Mouse (Mus musculus): Measurements from ENCODE around the gene Tmem19. TPM values are rescaled to one million over a fixed set of nuclear protein-coding genes. Genes with fewer than 3 reads are reported as not detected.
A peak's percentile ranks its signal among the peaks of the same experiment; 100 is the strongest.
"Not testable (repeated sequence)": the region's sequence is repeated elsewhere in the genome, so short reads cannot be mapped to it uniquely, and the experiment has no call there.

Tmem19 gene
- polyA plus RNA-seq, 1 experiment from 2014 or later, result 8.9 TPM

DNA sequence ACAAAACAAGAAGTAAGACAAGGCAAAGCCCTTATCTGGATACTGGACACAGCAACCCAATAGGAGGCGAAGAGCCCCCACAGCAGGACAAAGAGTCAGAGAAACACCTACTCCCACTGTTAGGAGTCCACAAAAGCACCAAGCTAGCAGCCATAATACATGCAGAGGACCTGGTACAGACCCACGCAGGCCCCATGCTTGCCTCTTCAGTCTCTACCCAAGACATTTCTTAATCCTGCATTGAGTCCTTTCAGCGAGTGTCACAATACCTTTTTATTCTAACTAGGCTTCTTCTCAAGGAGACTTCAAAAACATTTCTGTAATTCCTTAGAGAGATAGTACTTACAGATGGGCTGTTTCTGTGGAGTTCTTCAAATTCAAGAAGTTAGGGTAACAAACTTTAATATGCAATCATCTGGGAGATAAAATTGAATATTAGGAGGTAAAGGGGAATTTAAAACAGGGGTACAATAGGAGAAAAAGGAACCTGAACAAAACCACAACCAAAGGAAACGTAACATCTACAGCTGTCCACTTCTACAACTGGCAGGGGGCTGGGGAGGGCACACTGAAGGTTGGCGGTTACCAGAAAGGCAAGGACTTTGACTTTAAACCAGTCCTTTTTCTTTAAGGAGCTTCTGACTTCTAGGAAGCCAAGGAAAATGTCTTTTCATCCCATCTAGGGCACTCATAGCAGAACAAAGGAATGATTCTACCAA, 40.8 kb downstream of the Tmem19 start:
- Histone ChIP-seq H3K36me3 (replicated peaks) (no peaks in the 10 kb centered on the region), H3K27ac (replicated peaks) (no peak overlapping the region), H3K4me3 (replicated peaks) (no peak overlapping the region), H3K9ac (no peak overlapping the region), H3K4me1 (replicated peaks) (peaks cover under 1% of the 10 kb centered on the region), H3K27me3 (peaks cover 7% of the 10 kb centered on the region; the same call in 1 of the 2 replicates), H3K9me3 (replicated peaks) (no peaks in the 10 kb centered on the region), H3K4me2 (no peak overlapping the region)
- no peak for ATAC-seq (ENCODE audit: insufficient read depth)
- 38% methylated on average over 5 of the region's 5 CpGs for WGBS (ENCODE audit: insufficient replicate concordance)

GRCm38 (mm10) chr10:115318388-115318787, 43.9 kb downstream of the Tmem19 start:
- H3K4me1 ChIP-seq (replicated peaks), result peaks cover 19% of the 10 kb centered on the region
- H3K4me2 ChIP-seq; H3K27me3 ChIP-seq; H3K4me3 ChIP-seq (replicated peaks); H3K27ac ChIP-seq (replicated peaks); H3K9me3 ChIP-seq (replicated peaks); ATAC-seq (ENCODE audit: insufficient read depth); H3K36me3 ChIP-seq (replicated peaks); H3K9ac ChIP-seq: not testable (repeated sequence)
- 44% methylated on average over 3 of the region's 3 CpGs for WGBS (ENCODE audit: insufficient replicate concordance)

DNA sequence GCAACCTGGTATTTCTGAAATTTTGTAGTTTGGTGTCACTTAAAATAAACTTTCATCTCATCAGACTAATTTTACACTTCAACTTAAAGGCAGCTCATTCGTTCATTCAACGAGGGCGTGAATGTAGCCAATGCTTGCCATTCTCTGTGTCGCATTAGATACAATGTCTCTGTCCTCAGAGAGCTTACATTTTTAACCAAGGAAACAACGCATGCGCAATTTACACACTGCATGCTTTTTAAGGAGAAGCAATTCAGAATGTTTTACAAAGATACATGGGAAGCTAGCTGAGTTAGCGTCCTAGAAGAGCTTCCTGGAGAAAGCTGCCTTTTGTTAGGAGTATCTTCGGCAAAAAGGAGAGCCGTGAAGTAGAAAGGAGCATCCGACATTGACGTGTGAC, 46.0 kb downstream of the Tmem19 start:
- Histone ChIP-seq H3K4me2 (peak overlapping the region; percentile 84), H3K4me1 (replicated peaks) (peaks cover 37% of the 10 kb centered on the region), H3K9ac (no peak overlapping the region), H3K27ac (replicated peaks) (peak overlapping the region; percentile 87), H3K4me3 (replicated peaks) (peak overlapping the region; percentile 90), H3K36me3 (replicated peaks) (no peaks in the 10 kb centered on the region), H3K9me3 (replicated peaks) (no peaks in the 10 kb centered on the region), H3K27me3 (no peaks in the 10 kb centered on the region)
- no peak for ATAC-seq (ENCODE audit: insufficient read depth)
- whole genome bisulfite sequencing (ENCODE audit: insufficient replicate concordance), result 37% methylated on average over 11 of the region's 11 CpGs

GRCm38 (mm10) chr10:115315473-115316171, 46.7 kb downstream of the Tmem19 start, which contains the start of gene Rab21:
Gene Rab21 (minus strand): TSS chr10:115315594.
- peak; percentile 88 for ATAC-seq (ENCODE audit: insufficient read depth)
- Histone ChIP-seq H3K4me2 (peak within 1 kb of the TSS; percentile 84), H3K4me1 (replicated peaks) (peaks cover 43% of the 10 kb centered on the region), H3K27me3 (no peaks in the 10 kb centered on the region), H3K36me3 (replicated peaks) (no peaks in the 10 kb centered on the region), H3K9me3 (replicated peaks) (no peaks in the 10 kb centered on the region), H3K27ac (replicated peaks) (peak within 1 kb of the TSS; percentile 87), H3K4me3 (replicated peaks) (peak within 1 kb of the TSS; percentile 90), H3K9ac (peak within 1 kb of the TSS; percentile 95)
- under 1% methylated on average over 48 of the region's 48 CpGs for WGBS (ENCODE audit: insufficient replicate concordance)

DNA sequence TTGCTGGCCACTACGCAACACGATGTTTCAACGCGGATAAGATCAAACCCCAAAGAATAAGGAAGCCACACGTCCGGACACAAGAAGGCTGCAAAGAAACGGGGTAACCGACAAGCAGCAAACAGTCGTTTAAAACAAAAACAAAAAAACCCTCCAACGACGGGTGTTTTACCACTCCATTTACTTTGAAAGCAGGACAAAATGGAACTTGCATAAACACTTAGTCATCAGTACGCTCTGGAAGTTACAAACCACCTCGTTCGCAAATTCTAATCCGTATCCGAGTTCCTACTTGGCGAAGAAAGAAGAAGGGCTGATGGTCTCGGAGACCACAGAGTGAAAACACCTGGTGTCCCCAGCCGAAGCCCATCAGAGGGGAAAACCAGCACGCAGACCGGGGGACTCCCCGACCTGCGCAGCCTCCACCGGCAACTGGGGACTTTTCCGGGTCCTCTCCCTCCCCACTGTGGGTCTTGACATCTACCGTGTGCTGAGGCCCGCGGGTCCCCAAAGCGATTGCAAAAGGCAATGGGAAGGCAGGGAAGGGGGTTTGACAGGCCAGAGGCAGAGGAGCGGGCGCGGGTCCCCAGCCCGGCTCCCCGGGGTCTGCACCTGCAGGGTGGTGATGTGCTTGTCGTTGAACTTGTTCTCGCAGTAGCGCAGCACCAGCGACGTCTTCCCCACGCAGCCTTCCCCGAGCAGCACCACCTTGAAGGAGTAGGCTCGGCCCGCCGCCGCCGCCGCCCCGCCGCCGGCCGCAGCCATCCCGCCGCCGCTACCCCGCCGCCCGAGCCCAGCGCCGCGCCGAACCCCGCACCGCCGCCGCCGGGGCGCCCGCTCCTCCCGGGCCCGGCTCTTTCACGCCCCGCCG, 47.5 kb downstream of the Tmem19 start:
- H3K4me1 ChIP-seq (replicated peaks), result peaks cover 44% of the 10 kb centered on the region
- peak; percentile 80 for ATAC-seq (ENCODE audit: insufficient read depth)
- peak overlapping the region; percentile 84 for H3K4me2 ChIP-seq
- H3K27ac ChIP-seq (replicated peaks), result peak overlapping the region; percentile 87
- WGBS (ENCODE audit: insufficient replicate concordance), result under 1% methylated on average over 73 of the region's 73 CpGs
- peak overlapping the region; percentile 95 for H3K9ac ChIP-seq
- H3K27me3 ChIP-seq, result no peaks in the 10 kb centered on the region
- no peaks in the 10 kb centered on the region for H3K9me3 ChIP-seq (replicated peaks)
- H3K36me3 ChIP-seq (replicated peaks), result no peaks in the 10 kb centered on the region; the same call in 1 of the 2 replicates
- peak overlapping the region; percentile 90 for H3K4me3 ChIP-seq (replicated peaks)

DNA sequence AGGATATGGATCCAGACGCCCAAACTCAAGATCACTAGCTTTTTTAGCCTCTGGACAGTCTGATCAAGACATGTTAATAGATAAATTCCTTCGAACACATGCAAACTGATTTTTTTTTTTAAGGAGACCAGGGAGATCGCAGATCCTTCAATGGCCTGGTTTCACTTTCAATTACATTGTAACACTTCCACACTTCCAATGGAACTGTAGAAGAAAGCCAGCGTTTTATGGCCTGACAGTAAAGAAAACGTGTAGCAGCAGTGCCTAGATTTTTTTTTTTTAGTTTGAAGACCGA, 48.1 kb downstream of the Tmem19 start:
- Histone ChIP-seq H3K4me2 (peak overlapping the region; percentile 84), H3K9ac (peak overlapping the region; percentile 95), H3K27ac (replicated peaks) (peak overlapping the region; percentile 87; the same call in 1 of the 2 replicates), H3K9me3 (replicated peaks) (no peaks in the 10 kb centered on the region), H3K4me3 (replicated peaks) (peak overlapping the region; percentile 90), H3K36me3 (replicated peaks) (no peaks in the 10 kb centered on the region; the same call in 1 of the 2 replicates), H3K27me3 (no peaks in the 10 kb centered on the region), H3K4me1 (replicated peaks) (peaks cover 44% of the 10 kb centered on the region)
- ATAC-seq (ENCODE audit: insufficient read depth), result no peak
- WGBS (ENCODE audit: insufficient replicate concordance), result 3% methylated on average over 6 of the region's 6 CpGs

- Histone ChIP-seq H3K4me1 (replicated peaks) (peaks cover 44% of the 10 kb centered on the region), H3K4me3 (replicated peaks) (peak overlapping the region; percentile 90), H3K4me2 (peak overlapping the region; percentile 84), H3K9ac (peak overlapping the region; percentile 95), H3K9me3 (replicated peaks) (no peaks in the 10 kb centered on the region), H3K27ac (replicated peaks) (0 out of 2 replicates have a peak overlapping the region, but pooled peaks have one; percentile 87), H3K27me3 (no peaks in the 10 kb centered on the region), H3K36me3 (replicated peaks) (no peaks in the 10 kb centered on the region; the same call in 1 of the 2 replicates)
- whole genome bisulfite sequencing (ENCODE audit: insufficient replicate concordance), result 72% methylated on average over 14 of the region's 14 CpGs
- ATAC-seq (ENCODE audit: insufficient read depth), result no peak
Observed at GRCm38 (mm10) chr10:115313641-115314286, 48.5 kb downstream of the Tmem19 start.

DNA sequence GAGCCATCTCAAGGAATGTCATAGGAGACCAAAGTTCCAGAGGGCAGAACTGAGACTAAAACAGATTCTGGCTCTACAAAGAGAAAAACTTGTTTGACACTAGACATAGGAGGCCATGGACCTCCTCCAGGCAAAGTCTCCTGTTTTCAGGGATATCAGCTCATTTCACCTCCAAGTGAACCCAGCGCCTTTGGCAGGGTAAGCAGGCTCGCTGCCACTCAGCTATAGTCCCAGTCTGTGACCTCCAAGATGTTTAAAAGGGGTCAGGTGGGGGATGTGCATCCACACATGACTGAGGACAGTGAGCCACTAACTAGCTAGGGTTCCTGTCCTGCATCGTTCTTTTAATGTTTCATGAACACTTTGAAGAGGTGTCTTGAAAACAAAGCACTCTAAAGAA, 49.6 kb downstream of the Tmem19 start:
- peaks cover 44% of the 10 kb centered on the region for H3K4me1 ChIP-seq (replicated peaks)

DNA sequence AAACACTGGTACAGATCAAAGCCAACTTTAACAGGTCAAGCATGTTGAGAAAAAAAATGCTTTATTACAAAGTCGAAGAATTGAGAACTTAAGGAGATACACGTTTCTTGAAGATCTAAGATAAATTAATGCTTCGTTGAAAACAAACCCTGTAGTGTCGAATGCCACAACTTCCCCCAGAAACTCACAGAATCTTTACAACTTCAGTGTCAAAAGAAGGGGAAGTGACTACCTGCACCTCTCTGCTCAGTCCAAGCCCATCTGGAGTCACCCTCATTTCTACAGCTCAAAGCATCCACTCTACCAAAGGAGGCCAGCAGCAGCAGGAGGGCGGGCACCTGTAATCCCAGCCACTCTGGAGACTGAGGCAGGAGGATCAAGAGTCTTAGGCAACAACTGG, 50.1 kb downstream of the Tmem19 start:
- Histone ChIP-seq H3K4me2 (0 out of 2 replicates have a peak overlapping the region, but pooled peaks have one; percentile 7), H3K9ac (no peak overlapping the region)
- WGBS (ENCODE audit: insufficient replicate concordance), result 42% methylated on average over 5 of the region's 5 CpGs

More for the DNA sequence above, 49.6 kb downstream of the Tmem19 start:
- Histone ChIP-seq H3K36me3 (replicated peaks) (no peaks in the 10 kb centered on the region; the same call in 1 of the 2 replicates), H3K4me3 (replicated peaks) (no peak overlapping the region), H3K4me2 (0 out of 2 replicates have a peak overlapping the region, but pooled peaks have one; percentile 7), H3K9me3 (replicated peaks) (no peaks in the 10 kb centered on the region), H3K9ac (no peak overlapping the region), H3K27ac (replicated peaks) (no peak overlapping the region; the same call in 1 of the 2 replicates), H3K27me3 (no peaks in the 10 kb centered on the region)
- ATAC-seq (ENCODE audit: insufficient read depth), result no peak
- 65% methylated on average over 3 of the region's 3 CpGs for WGBS (ENCODE audit: insufficient replicate concordance)

GRCm38 (mm10) chr10:115311263-115311965, 50.9 kb downstream of the Tmem19 start:
- no peak for ATAC-seq (ENCODE audit: insufficient read depth)
- no peaks in the 10 kb centered on the region; the same call in 1 of the 2 replicates for H3K36me3 ChIP-seq (replicated peaks)
- no peaks in the 10 kb centered on the region for H3K9me3 ChIP-seq (replicated peaks)
- H3K27ac ChIP-seq (replicated peaks), result no peak overlapping the region
- H3K4me3 ChIP-seq (replicated peaks), result no peak overlapping the region
- peaks cover 46% of the 10 kb centered on the region for H3K4me1 ChIP-seq (replicated peaks)
- H3K9ac ChIP-seq, result no peak overlapping the region
- H3K4me2 ChIP-seq, result no peak overlapping the region
- H3K27me3 ChIP-seq, result no peaks in the 10 kb centered on the region
- 69% methylated on average over 14 of the region's 14 CpGs for WGBS (ENCODE audit: insufficient replicate concordance)

More for the DNA sequence above, 50.1 kb downstream of the Tmem19 start:
- H3K9me3 ChIP-seq (replicated peaks), result no peaks in the 10 kb centered on the region
- peaks cover 47% of the 10 kb centered on the region for H3K4me1 ChIP-seq (replicated peaks)
- H3K36me3 ChIP-seq (replicated peaks), result no peaks in the 10 kb centered on the region; the same call in 1 of the 2 replicates
- H3K27ac ChIP-seq (replicated peaks), result no peak overlapping the region; the same call in 1 of the 2 replicates
- ATAC-seq (ENCODE audit: insufficient read depth), result no peak
- no peak overlapping the region for H3K4me3 ChIP-seq (replicated peaks)
- H3K27me3 ChIP-seq, result no peaks in the 10 kb centered on the region
